Mouse (Mus musculus) left cerebral cortex, postnatal 36 days (tissue): Measurements from ENCODE around the gene Klhdc1. TPM values are rescaled to one million over a fixed set of nuclear protein-coding genes. Genes with fewer than 3 reads are reported as not detected.

Experiments used
- DNase-seq, 2 experiments: peaks; one replicate each; pipeline ENCODE4 v3.0.0; 2021 to 2022; ENCODE audit warnings: low spot score in 2 of 2, mixed read lengths in 1 of 2
- intact Hi-C: fragments of 180-260 bp; cut with DNase I; formaldehyde crosslinking; loops from one replicate; pipeline ENCODE4 v1.15.1; 2025
- total RNA-seq, 2 experiments: library from RNA; stranded (reverse); gene quantifications; 2 replicates each; pipeline ENCODE4 v1.2.3; 2021

Gene Klhdc1
- total RNA-seq, 2 experiments from 2014 or later: 19.0 to 22.5 TPM

- intact Hi-C loops: no loop called here
- DNase-seq: no peak
These were observed 20.2 kb upstream of the Klhdc1 start for GRCm38 (mm10) chr12:69220613-69221277.

- peak; percentile 82 for DNase-seq
- intact Hi-C loops: no loop called here
These were observed 13.1 kb upstream of the Klhdc1 start, which contains the start of gene Pole2 for GRCm38 (mm10) chr12:69227776-69228466. TSS of gene Pole2 (minus strand) at chr12:69228195.

DNA sequence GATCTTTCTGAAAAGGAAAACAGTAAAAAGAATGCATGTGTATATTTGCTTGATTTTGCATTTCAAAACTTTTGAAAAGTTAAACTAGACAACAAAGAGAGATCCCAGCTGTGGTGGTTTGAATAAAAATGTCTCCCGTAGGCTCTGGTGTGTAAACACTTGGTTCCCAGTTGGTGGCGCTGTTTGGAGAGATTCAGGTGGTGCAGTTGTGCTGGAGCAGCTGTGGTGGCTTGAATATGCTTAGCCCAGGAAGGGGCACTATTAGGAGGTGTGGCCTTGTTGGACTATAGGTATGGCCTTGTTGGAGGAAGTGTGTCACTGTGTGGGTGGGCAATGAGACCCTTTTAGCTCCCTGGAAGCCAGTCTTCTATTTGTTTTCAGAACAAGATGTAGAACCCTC lies 11.7 kb upstream of the Klhdc1 start:
- intact Hi-C loops: no loop called here

GRCm38 (mm10) chr12:69235782-69236181 lies 5.2 kb upstream of the Klhdc1 start:
- intact Hi-C loops: no loop called here
- no peak for DNase-seq

More for the DNA sequence above, 11.7 kb upstream of the Klhdc1 start:
- no peak for DNase-seq

DNA sequence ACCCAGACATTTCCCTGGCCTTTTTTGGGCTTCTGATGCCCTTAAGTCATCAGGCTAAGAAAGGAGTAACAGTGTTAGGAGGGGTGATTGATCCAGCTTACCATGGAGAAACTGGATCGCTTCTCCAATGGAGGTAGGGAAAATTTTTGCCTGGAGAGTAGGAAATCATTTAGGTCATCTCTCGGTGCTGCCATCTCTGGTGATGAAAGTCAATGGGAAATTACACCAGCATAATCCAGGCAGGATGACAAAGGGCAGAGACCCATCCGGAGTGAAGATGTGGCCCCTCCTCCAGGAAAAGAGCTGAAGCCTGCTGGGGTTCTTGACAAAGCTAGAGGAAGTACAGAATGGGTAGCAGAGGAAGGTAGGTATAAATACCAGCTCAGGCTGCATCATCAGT lies 2.7 kb upstream of the Klhdc1 start:
- intact Hi-C loops: no loop called here
- DNase-seq: no peak

GRCm38 (mm10) chr12:69241405-69241770 lies 412 bp downstream of the Klhdc1 start:
- intact Hi-C loops: loop anchor here (5.0 kb wide), 2 partner anchors 44 to 56 kb away; partner anchors contain the start of genes Dnaaf2, Gm49383 and Klhdc2
- peak in 1 of 2 experiments; percentile 5 for DNase-seq

DNA sequence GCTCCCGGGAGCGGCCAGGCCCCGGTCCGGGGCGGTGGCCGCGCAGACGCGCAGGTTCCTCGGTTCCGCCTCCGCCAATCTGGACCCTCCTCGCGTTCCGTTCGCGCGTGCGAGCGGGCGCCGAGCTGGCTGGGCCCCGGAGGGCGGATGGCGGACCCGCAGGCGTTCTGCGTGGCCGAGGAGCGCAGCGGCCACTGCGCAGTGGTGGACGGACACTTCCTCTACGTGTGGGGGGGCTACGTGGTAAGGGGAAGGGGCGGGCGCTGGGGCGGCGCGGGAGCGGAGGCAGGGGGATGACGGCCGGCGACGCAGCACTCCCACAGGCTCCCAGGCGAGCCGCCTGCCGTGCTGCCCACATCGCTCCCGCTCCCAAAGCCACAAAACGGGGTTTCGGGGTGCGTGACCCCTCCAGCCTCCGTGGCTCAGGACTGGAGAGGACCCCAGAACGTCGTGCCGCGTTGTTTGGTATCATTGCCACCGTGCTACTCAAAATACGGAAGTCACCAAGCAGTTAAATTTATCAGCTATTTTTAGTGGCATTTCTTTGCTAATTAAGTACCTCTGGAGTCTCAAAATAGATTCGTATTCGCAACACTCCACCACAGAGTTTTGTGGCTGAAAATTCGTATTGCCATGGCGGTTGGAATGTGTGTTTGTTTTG lies 925 bp downstream of the Klhdc1 start:
- intact Hi-C loops: loop anchor here (5.0 kb wide), 2 partner anchors 45 to 55 kb away; partner anchors contain the start of genes Dnaaf2, Gm49383 and Klhdc2
- peak; percentile 77 to 84 for DNase-seq

GRCm38 (mm10) chr12:69249766-69250165 lies 8.8 kb downstream of the Klhdc1 start:
- intact Hi-C loops: no loop called here
- DNase-seq: no peak

- intact Hi-C loops: no loop called here
- DNase-seq: no peak
These were observed 9.8 kb downstream of the Klhdc1 start for GRCm38 (mm10) chr12:69250756-69251155.

- no peak for DNase-seq
- intact Hi-C loops: no loop called here
These were observed 12.8 kb downstream of the Klhdc1 start for GRCm38 (mm10) chr12:69253806-69254205.

- intact Hi-C loops: no loop called here
These were observed 16.9 kb downstream of the Klhdc1 start for GRCm38 (mm10) chr12:69257836-69258235.

DNA sequence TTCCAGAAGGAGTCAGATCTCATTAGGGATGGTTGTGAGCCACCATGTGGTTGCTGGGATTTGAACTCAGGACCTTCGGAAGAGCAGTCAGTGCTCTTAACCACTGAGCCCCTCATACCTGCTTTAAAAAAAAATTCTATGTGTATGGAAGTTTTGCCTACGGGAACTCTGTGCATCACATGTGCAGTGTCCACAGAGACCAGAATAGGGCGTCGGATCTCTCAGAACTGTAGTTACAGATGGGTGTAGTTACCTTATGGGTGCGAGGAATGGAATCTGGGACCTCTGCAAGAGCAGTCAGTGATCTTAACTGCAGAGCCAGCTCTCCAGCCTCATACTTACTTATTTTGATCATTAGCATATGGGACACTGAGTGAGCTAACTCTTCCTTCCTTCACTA lies 21.3 kb downstream of the Klhdc1 start:
- intact Hi-C loops: no loop called here
- no peak for DNase-seq

More at GRCm38 (mm10) chr12:69257836-69258235, 16.9 kb downstream of the Klhdc1 start:
- no peak for DNase-seq

DNA sequence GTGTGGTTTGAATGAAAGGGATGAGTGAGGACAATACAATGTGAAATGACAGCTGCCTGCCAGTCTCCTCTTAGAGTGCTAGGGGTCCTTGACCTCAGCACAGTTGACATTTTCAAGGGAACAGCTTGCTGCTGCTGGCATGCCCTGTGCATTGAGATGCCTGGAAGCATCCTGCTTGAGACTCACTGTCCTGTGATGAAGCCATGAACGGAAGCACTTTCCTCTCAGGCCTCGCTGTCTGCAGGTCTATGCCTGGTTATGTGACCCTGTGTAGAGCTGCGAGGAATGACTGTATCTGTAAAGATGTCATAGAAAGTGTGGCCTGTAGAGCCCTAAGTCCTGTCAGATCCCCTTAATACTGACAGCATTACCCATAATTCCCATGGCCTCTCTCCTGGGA lies 24.1 kb downstream of the Klhdc1 start:
- DNase-seq: no peak
- intact Hi-C loops: no loop called here

GRCm38 (mm10) chr12:69267956-69268632 lies 27.1 kb downstream of the Klhdc1 start:
- intact Hi-C loops: no loop called here
- no peak for DNase-seq

DNA sequence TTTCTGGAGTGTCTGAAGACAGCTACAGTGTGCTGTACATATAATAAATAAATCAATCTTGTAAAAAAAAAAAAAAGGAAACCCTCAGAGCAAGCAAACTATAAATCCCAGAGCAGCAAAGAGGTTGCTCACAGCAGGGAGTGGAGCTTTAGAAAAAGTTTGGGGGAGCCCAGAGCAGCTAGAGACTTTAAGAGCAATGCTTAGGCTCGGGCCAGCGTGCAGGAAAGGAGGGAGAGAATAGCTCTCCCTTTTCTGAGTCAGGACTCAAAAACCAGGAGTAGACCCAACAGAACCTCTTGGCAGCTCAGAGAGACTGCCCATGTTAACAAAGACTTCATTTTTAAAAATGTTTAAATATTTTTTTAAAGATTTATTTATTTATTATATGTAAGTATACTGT lies 28.0 kb downstream of the Klhdc1 start:
- intact Hi-C loops: no loop called here
- DNase-seq: no peak

DNA sequence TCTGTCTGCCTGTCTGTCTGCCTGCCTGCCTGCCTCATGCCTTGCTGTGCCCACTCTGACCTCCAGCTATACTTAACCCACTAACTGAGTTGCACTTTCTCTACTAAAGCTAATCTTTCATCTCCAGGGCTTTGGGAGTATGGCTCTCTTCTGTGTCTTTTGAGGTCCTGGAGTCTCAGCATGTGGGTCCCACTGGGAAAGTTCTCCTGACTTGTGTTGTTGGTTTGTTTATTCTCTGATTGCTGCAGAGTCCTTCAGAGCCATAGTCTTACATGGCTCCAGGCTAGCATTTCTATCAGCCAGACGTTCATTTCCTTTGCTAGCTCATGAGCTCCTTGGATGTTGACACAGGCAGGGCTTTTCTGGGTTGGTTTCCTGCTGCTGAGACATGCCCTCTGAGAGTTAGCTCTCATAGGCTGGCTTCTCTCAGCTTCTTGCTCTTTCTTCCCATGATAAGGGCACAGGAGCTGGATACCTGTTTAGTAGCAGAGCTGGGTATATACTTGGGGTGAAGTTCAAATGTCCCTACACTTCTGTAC lies 39.0 kb downstream of the Klhdc1 start:
- DNase-seq: no peak
- intact Hi-C loops: no loop called here

GRCm38 (mm10) chr12:69280915-69281314 lies 39.9 kb downstream of the Klhdc1 start:
- intact Hi-C loops: no loop called here
- no peak for DNase-seq

DNA sequence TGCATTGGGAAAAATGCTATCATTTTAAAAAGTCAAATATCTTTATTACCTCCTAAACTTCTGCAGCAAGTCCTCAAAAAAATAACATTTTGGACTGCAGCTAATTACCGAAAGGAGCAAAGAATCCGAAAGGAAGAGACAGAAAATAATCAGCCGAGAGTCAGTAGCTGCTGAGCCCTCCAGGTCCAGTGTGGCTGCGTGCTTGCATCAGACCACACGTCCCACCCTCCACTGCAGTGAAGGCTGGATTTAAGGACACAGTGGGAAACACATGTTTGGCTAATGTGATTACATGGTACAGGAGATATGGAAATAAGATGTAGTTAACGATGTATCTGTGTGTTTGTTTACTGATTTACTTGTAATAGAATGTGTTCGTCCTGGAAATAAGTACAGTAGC lies 42.2 kb downstream of the Klhdc1 start:
- DNase-seq: no peak
- intact Hi-C loops: no loop called here

DNA sequence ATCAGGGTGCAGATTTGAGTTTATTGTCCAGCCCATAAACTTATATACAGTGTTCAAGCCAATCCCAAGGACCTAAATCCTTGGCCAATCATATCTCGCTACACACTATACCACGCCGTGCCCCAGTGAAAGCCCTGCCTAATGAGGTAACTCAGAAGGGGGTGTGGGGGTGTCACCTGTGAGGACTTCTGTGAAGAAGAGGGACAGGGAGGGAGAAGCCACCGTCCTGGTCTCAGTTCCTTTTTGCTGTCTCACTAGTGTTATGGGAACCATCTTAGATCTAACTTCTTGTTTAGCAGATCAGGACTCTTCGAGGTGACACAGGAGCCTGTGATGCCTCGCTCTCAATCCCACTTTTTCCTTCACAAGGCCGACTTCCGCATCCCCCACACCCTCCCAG lies 46.6 kb downstream of the Klhdc1 start:
- intact Hi-C loops: no loop called here

GRCm38 (mm10) chr12:69288699-69289098 lies 47.7 kb downstream of the Klhdc1 start:
- intact Hi-C loops: no loop called here
- DNase-seq: no peak

More for the DNA sequence above, 46.6 kb downstream of the Klhdc1 start:
- DNase-seq: no peak
